Mouse (Mus musculus): ENCODE data around the gene Smim10l1. TPM values are rescaled to one million over a fixed set of nuclear protein-coding genes. Genes with fewer than 3 reads are reported as not detected.

Gene Smim10l1
- polyA plus RNA-seq (2012; rRNA removed): 69.1 and 87.1 TPM in 2 replicates

DNA sequence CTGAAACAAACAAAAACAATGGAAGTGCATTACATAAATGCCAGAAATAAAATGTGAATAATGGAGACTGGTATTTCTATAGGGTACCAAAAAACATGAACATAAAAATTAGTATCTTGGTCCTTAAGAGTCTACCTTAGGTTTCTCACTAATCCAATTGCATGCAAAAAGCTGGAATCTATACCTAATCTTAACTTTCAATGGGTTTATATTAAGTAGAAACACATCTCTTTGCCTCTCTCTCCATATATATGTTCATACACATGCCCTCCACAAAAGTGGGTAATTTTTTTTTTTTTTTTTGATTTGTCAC is at the start of gene Smim10l1:
Gene Smim10l1, plus strand, starts transcription at position 301 of the 313 bp plus-strand sequence.
- no peak for DNase-seq (ENCODE audit: low read depth)

DNA sequence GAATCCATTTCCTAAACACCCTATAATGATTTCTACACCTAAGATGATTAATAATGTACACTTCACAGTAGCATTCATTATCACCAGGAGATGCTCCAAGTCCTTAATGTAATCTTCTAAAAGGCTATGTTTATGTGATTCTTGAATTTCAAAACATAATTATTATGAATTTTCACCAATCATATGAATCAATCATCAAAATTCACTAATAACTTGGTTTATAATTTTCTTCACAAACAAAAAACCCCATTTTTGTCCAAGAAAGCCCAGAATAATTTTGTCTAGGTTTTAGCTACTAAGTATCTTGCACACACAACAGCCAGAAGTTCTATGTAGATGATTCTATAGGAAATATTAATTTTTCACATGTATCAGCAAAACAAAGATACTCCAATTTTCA is 49.0 kb upstream of the Smim10l1 start, which contains the start of gene Tas2r140:
Gene Tas2r140, minus strand, starts transcription at position 101 of the 400 bp plus-strand sequence.
- DNase-seq (ENCODE audit: low read depth): no peak

GRCm38 (mm10) chr6:133092226-133092625 is 12.5 kb upstream of the Smim10l1 start:
- no peak for DNase-seq (ENCODE audit: low read depth)

GRCm38 (mm10) chr6:133102430-133102829 is 2.3 kb upstream of the Smim10l1 start:
- DNase-seq (ENCODE audit: low read depth): no peak

GRCm38 (mm10) chr6:133104922-133105859 is 482 bp downstream of the Smim10l1 start:
- peak; percentile 50 for DNase-seq (ENCODE audit: low read depth)

Other genes starting within 250 kb of the Smim10l1 start
- not detected in 2 replicates for gene Tas2r116, start 249.5 kb upstream of the Smim10l1 start, polyA plus RNA-seq (2012; rRNA removed)
- not detected in 2 replicates for gene Tas2r110, start 236.9 kb upstream of the Smim10l1 start, polyA plus RNA-seq (2012; rRNA removed)
- gene Tas2r113, start 211.9 kb upstream of the Smim10l1 start, polyA plus RNA-seq (2012; rRNA removed): not detected in 2 replicates
- gene Tas2r125, start 195.3 kb upstream of the Smim10l1 start, polyA plus RNA-seq (2012; rRNA removed): not detected in 2 replicates
- not detected in 2 replicates for gene Tas2r129, start 153.8 kb upstream of the Smim10l1 start, polyA plus RNA-seq (2012; rRNA removed)
- gene Tas2r131, start 147.0 kb upstream of the Smim10l1 start, polyA plus RNA-seq (2012; rRNA removed): not detected in 2 replicates
- gene Tas2r109, start 123.9 kb upstream of the Smim10l1 start, polyA plus RNA-seq (2012; rRNA removed): not detected in 2 replicates
- gene Tas2r103, start 67.8 kb upstream of the Smim10l1 start, polyA plus RNA-seq (2012; rRNA removed): not detected in 2 replicates
- gene Tas2r140, start 49.1 kb upstream of the Smim10l1 start, polyA plus RNA-seq (2012; rRNA removed): not detected in 2 replicates
- gene 5530400C23Rik, start 187.3 kb downstream of the Smim10l1 start, polyA plus RNA-seq (2012; rRNA removed): not detected in 2 replicates

Measured in gonadal fat pad, adult 2 months (tissue).